Mouse (Mus musculus): ENCODE data around the gene Pld5. TPM values are rescaled to one million over a fixed set of nuclear protein-coding genes. Genes with fewer than 3 reads are reported as not detected.

Pld5 gene
- total RNA-seq, 2 experiments from 2014 or later = 5.7 to 6.5 TPM

DNA sequence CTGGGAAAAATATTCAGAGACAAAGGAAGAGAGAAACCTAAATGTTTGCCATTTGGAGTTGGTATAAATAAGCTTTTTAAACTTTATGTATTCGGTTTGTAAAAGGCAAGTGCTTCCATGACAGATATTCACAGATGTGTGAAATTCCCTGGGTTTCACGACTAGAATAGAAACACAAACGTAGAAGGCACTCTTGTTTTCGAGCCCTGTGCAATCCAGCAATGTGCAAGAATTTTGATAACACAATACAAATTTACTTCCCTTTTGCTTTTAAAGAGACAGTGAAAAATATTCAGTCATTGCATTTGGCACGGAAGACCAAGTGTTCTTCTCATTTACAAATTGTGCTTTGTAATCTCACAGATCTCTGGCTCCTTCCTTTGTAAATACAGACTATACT is 200.6 kb downstream of the Pld5 start:
- intact Hi-C loops (cut with DNase I) = no loop called here

DNA sequence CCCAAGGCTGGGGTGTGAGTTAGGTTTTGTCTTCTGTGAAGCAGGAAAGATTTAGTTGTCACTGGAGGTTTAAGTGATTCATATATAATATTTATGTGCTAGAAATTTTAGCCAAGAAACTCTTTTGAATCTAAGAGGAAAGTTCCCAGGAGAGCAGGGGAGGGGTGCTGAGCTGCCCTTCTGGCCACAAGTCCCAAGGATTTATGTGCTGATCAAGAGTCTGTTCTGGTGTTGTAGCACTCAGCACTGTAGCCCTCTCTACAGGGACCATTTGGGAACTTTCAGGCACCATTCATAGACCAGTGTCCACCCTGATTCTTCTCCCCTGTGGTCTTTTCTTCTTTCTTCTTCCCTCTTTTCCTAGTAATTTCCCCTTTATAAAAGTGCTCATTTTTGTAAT is 209.8 kb downstream of the Pld5 start:
- intact Hi-C loops (cut with DNase I) = no loop called here

More for the DNA sequence above, 200.6 kb downstream of the Pld5 start:
- DNase-seq (ENCODE audit: extremely low spot score in 1 of 2, low spot score in 2 of 2) = no peak

DNA sequence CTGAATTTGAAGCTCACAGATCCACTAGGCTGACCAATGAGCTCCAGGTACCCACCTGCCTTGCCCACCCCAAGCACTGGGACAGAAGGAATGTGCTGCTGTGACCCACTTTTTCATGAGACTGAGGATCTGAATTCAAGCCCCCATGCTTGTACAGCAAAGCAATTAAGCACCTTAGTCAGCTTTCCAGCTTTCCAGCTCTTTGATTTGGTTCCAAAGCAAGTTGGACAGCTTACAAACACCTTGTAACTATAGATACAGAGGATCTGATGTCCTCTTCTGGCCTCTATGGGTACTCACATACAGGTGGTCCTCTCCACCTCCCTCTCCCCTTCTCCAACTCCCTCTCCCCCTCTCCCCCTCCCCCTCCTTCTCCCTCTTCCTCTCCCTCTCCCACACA is 210.6 kb downstream of the Pld5 start:
- intact Hi-C loops (cut with DNase I) = no loop called here
- no peak for DNase-seq (ENCODE audit: extremely low spot score in 1 of 2, low spot score in 2 of 2)

More for the DNA sequence above, 209.8 kb downstream of the Pld5 start:
- no peak for DNase-seq (ENCODE audit: extremely low spot score in 1 of 2, low spot score in 2 of 2)

DNA sequence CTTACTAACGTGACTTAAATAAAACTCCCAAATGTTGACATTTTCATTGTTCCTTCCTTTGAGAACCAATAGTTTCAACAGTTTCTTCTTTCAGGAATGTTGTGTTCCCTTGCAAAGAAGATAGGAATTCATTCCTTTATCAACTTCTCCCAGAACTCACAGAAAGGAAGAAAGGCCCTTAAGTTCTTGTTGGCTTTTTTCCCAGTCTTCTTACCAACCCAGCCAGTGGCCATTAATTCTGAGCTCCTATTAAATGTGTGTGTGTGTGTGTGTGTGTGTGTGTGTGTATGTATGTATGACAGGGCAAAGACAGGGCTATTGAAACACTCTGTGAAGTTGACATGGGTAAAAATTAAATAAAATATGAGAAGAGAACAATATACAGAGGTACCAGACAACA is 221.5 kb downstream of the Pld5 start:
- DNase-seq (ENCODE audit: extremely low spot score in 1 of 2, low spot score in 2 of 2) = no peak
- intact Hi-C loops (cut with DNase I) = no loop called here

DNA sequence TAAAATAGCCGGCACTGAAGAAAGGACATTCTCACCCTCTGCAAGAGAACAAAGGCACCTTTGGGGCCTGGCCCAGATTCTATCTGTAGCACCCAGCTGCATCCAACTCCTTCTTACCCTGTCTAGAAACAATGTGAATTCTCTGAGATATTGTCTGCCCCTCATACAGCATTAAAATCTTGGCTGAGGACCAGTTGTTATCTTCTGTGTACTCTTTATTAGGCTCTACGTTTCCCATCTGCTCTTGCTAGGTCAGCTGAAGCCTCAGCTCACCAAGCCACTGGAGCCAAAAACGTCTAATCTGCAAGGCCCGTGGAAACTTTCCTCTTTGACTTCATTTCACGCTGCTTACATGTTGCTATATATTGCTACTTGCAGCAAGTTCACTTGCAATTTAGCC is 228.1 kb downstream of the Pld5 start:
- intact Hi-C loops (cut with DNase I) = no loop called here
- no peak for DNase-seq (ENCODE audit: extremely low spot score in 1 of 2, low spot score in 2 of 2)

DNA sequence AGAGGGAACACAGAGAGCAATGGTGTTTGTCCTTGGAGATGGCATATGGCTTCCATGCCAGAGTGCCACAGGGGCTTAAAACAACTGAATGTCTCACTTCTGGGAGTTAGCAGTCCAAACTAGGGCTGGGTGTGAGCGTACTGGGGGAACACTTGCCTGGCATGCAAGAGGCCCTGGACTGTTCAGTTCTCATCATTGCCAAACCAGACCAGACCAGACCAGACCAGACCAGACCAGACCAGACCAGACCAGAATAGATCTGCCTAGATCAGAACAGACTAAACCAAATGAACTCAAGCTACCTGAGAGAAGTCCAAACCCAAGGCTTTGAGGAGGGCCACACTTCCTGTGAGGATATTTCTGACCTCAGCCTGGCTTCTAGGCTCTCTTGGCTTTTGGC is 228.7 kb downstream of the Pld5 start:
- intact Hi-C loops (cut with DNase I) = no loop called here
- no peak for DNase-seq (ENCODE audit: extremely low spot score in 1 of 2, low spot score in 2 of 2)

DNA sequence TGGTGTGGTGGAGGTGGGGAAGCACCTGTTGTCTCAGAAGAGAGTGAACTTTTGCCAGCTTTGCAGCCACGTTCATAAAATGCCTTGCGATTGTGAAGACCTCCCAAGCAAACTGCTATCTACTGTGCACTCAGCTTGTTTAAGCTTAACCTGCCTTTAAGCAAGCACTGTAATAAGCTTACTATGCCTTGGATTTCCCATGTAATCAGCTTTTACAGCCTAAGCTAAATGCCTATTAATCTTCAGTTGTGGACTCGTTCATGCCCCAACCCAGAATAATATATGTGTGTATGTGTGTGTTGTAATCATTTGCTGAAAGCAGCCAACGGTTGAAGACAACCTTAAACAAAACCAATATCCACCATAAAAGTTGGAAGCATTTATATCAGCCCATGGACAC is 232.1 kb downstream of the Pld5 start:
- intact Hi-C loops (cut with DNase I) = no loop called here
- DNase-seq (ENCODE audit: extremely low spot score in 1 of 2, low spot score in 2 of 2) = no peak

DNA sequence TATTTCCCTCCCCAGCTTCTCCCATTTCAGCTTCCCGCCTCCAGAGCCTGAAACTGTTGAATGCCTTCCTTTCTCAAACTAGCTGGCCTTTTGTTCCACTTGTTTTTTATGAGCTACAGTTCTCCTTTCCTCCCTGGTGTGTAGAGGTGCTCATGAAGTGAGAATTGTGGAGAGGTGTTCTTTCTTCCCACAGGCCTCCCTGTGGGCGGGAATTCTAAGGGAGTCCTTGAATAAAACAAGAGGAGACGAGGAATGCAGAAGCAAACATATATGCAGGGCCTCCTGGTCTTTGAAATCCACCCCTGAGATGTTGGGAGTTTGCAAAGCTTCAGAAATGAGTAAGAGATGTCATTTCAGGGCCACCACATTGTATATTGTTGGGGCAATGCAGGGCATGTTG is 235.2 kb downstream of the Pld5 start:
- DNase-seq (ENCODE audit: extremely low spot score in 1 of 2, low spot score in 2 of 2) = no peak
- intact Hi-C loops (cut with DNase I) = no loop called here

DNA sequence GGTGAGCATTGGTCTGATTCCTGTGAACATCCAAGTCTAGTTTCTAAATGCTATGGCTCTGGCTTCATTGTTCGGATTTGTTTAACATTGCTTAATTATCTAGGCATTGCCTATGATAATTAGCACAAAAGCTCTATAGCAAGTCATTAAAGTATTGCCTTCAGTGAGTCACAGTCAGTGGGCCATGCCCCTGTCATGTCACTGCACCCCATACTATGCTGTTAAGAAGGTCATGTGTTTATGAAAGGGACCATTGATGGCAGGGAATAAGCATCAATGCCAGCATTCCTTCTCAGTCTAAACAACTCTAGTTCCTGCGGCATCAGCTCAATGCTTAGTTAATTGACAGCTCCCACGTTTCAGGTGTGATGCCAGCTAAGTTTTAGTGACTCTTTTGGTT is 239.1 kb downstream of the Pld5 start:
- no peak for DNase-seq (ENCODE audit: extremely low spot score in 1 of 2, low spot score in 2 of 2)
- intact Hi-C loops (cut with DNase I) = no loop called here

DNA sequence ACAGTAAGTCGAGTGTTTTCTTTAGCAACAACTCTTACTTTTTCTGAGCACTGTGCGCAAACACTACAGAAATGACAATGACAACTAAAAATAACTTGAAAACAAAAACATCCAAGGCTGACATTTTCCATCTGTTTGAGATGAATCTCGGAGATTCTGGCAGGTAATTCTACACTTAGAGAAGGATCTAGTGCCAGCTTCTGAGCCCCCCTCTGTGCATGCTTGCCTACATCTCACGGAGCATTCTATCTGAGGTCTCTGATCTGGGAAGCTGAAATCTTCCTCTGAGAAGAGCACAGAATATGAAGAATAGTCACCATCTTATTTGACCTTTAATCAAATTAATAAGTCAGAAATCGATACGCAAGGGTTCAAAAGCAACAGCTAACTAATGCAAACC is 240.4 kb downstream of the Pld5 start:
- intact Hi-C loops (cut with DNase I) = no loop called here
- no peak for DNase-seq (ENCODE audit: extremely low spot score in 1 of 2, low spot score in 2 of 2)

DNA sequence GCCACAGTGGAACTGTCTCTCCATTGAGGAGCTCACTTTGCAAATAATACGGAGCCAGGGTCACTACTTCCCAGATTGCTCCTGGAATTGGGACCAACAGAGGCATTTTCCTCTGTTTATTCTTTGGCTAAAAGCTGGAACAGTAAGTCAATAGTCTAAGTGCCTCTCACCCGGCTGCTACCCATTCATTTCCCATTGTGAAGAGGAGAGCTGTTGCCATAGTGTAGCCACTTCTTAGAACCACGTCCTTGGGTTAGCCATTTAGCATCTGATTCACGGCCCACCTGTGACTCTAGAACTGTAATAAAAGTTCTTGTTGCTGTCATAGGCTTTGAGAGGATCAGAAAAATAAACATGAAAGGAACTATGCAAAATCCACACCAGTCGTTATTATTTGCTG is 241.4 kb downstream of the Pld5 start:
- DNase-seq (ENCODE audit: extremely low spot score in 1 of 2, low spot score in 2 of 2) = no peak
- intact Hi-C loops (cut with DNase I) = no loop called here

DNA sequence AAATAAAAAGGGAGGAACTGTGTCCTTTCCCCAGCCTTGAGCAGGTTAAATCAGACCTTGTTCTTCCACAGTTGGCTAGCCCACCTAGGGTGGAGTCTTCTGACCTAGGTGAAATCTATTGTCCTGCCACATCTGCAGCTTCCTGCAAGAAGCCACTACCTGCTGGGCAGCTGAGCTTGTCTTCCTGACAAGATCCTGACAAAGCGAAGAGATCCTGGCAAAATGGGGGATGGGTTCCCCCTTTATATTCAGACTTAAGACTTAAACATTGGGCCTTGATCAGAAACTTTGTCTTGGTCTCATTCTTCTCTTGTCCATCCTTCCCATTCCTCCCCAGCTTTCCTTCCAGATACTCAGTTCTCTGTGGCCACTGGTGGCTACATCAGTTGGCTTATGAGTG is 246.0 kb downstream of the Pld5 start:
- DNase-seq (ENCODE audit: extremely low spot score in 1 of 2, low spot score in 2 of 2) = no peak
- intact Hi-C loops (cut with DNase I) = no loop called here

DNA sequence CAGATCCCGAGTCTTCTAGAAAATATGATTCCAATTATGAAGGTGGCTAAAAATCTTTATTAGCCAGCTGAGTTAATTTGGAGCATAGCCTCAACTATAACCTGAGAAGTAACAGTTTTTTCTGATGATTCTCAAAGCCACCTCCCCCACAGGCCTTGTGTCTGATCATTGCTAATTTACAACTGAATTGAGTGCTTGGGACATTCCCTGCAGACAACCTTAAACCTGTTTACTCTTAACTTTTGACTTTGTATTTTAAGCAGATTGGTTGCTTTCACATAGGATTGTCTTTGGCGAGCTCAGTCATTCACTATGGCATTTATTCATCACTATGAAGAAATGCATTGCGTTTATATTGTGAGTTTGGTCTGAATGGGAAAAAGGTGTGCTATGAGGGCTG is 246.7 kb downstream of the Pld5 start:
- no peak for DNase-seq (ENCODE audit: extremely low spot score in 1 of 2, low spot score in 2 of 2)
- intact Hi-C loops (cut with DNase I) = no loop called here

DNA sequence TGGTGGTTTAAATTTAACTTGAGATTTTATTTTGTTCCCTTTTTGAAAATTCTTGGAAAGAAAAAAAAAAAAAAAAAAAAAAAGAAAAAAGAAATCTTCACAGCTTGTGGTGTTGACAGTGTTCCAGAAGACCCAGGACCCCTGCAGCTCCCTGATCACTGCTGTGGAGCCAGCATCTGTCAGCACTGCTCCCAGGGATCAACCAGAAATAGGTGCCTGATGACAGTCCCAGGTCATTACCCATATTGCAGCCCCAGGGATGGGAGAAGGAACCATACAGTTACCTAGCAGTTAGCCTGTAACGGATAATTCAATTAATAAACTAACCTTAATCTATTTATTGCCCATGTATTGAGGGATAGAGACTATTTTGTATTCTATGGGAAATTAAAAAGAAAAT is 250.6 kb downstream of the Pld5 start:
- DNase-seq (ENCODE audit: extremely low spot score in 1 of 2, low spot score in 2 of 2) = no peak
- intact Hi-C loops (cut with DNase I) = no loop called here

DNA sequence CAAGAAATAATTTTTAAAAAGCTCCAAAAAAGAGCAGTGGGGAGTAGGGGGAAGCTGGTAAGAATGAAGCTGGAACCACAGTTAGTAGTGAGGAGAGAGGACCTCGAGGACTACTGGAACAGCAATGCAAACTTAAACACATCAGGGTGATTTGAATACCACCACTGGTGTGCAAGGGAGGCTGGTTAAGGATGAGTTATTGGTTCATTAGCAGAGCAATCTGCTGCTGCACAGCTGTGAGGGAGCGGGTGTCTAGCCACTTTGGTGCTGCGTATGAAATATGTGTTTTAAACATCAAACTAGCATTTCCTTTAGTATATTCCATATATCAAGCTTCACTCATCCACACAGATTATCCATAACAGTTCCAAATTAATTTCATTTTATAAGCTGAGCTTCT is 256.6 kb downstream of the Pld5 start:
- intact Hi-C loops (cut with DNase I) = no loop called here
- no peak for DNase-seq (ENCODE audit: extremely low spot score in 1 of 2, low spot score in 2 of 2)

DNA sequence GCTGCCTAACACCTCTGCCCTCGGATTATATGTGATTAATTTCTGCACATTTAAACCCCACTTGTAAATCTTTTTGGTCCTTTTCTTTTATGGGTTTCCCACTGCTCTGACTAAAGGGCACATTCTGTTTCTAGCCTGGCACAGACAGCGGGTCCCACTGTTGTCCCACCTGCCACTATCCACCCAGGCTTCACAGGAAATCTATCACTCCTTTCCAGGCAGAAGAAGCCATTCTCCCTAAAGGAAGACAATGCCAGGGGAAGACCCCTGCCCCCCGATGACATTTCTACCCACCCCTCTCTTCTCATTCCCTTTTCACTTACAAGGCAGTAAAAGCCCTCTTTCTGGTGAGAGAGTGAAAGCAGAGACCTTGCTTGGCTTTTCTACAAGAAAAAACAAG is 259.0 kb downstream of the Pld5 start:
- intact Hi-C loops (cut with DNase I) = no loop called here
- DNase-seq (ENCODE audit: extremely low spot score in 1 of 2, low spot score in 2 of 2) = no peak

DNA sequence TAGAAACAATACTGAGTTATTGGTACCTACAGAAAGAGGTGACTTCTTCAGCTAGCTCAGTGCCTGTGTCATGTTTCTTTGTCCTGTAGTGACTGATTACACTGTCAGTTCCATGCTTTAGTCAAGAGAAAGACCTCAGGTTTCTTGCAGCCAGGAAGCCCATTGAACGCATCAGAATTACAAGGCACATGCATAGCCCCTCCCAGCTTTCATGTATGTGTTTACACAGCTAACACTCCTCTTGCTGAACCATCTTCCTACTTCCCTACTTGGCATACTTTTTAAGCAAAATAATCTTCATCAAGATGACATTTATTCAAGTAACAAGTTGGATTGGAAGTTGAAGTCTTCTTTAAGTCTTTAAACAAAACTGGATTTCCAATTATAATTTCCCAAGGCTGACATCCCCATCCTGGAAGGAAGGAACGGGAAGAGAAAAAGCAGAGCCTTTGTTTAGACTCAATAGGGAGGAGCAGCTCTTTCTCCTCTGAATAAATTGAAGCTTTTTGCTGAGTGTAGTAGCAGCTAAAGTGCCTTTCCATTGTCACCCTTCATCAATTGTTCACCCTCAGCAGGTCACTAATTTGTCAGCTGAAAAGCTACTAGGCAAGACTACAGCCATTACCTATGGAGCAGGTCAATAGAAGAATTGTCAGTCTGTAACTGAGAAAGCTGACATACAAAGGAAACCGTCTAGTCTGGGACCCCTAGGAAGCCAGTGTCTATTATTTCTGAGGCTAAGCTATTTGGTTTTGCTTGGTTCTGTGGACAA is 261.4 kb downstream of the Pld5 start:
- DNase-seq (ENCODE audit: extremely low spot score in 1 of 2, low spot score in 2 of 2) = no peak
- intact Hi-C loops (cut with DNase I) = no loop called here

DNA sequence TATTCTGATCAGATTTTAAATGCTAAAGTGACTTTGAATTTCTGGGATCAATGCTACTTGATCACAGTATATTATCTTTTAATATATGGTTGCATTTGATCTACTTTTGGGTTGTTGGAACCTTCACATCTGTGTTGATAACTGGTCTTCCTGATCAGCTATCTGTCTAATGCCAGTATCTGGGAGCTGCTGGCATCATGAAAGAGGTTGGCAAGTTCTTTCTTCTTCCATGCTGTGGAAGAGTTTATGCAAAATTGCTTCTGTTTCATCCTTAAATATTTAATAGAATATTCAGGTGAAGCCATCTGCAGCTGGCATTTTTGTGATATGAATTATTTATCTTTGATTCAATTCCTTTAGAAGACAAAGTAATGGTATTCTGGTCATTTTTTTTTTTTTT is 263.6 kb downstream of the Pld5 start:
- intact Hi-C loops (cut with DNase I) = no loop called here
- DNase-seq (ENCODE audit: extremely low spot score in 1 of 2, low spot score in 2 of 2) = no peak

DNA sequence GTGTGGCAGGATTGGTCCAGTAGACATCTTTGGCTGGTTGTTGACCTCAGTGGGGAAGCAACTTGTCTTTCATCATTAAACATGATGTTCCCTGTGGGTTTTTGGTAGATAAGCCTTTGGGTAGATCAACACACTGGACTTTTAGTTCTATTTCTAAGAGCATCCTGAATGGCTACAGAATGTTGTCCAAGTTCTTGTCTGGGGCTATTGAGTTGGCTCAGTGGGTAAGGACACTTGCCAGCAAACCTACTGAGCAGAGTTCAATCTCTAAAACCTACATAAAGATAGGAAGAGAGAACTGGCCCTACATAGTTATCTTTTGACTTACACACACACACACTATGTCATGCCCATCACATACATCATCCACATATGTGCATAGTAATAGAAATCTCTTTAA is 264.0 kb downstream of the Pld5 start:
- intact Hi-C loops (cut with DNase I) = no loop called here
- DNase-seq (ENCODE audit: extremely low spot score in 1 of 2, low spot score in 2 of 2) = no peak

DNA sequence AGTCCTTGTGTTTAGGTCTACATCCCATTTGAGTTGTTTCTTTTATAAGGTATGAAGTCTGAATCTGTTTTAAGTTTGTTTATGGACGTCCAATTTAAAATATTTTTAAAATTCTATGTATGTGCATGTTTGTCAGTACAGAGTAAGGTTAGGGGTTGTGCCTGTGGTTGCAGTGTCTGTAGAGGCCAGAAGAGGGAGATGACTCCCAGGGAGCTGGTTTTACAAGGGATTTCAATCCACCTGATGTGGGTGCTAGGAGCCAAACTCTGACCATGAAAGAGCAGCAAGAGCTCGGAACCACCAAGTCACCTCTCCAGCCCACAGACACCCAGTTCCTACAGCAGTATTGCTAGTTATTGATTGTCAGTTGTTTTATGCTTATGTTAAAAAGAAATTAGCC is 266.7 kb downstream of the Pld5 start:
- intact Hi-C loops (cut with DNase I) = no loop called here
- DNase-seq (ENCODE audit: extremely low spot score in 1 of 2, low spot score in 2 of 2) = no peak

DNA sequence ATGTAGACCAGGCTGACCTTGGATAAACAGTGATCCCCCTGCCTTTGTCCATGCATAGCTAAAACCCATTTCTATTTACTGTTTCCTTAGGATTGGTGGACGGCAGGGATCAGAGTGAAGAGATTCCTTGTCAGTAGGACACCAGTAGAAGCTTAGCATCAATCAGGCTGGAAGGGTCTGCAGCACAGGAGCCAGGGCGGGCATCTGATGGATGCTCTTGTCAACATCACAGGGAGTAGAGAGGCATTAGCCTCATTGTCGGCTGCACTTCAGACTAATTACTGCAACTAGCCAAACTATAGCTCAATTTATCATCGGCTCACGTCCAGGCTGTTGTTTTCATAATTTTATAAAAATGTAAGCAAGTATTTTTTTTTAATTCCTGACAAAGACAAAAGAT is 274.5 kb downstream of the Pld5 start:
- no peak for DNase-seq (ENCODE audit: extremely low spot score in 1 of 2, low spot score in 2 of 2)
- intact Hi-C loops (cut with DNase I) = no loop called here
